Mouse (Mus musculus) spleen, postnatal 4 days (tissue): ENCODE results near the gene Ctsl.
A peak's percentile ranks its signal among the peaks of the same experiment; 100 is the strongest.

Source experiments
- DNase-seq, 2 experiments: peaks; one replicate each; pipeline ENCODE4 v3.0.0; 2022; ENCODE audit warnings: low spot score in 2 of 2

Gene Ctsl

DNA sequence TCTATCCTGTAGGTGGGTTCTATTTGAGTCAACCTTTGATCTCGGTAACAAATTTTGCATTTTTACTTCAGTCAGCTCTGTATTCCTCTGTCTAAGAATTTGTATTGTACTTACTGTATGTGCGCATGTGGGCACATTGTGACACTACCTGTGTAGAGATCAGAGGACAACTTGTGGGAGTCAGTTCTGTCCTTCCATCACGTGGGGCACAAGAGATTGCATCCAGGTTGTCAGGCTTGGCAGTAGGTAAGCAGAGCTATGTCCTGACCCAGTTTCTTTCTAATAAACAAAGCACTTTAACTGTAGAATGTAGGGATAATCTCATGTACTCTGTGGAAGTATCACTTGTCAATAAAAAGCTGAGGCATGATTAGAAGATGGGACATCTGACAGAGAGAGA lies 56.6 kb downstream of the Ctsl start:
- no peak for DNase-seq

DNA sequence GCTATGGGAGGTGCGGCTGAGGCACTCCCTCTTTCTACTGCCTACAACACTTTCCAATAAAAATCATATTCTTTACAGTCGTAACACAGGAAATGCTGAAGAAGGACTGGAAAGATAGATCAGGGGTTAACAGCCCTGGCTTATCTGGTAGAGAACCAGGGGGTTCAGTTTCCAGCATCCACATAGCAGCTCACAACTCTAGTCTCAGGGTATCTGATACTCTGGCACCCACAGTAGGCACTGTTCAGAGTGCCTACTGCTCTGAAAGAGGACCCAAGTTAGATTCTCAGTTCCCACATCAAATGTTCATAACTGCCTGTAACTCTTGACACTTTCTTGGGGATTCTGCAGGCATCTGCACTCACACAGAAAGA lies 57.8 kb downstream of the Ctsl start:
- DNase-seq, result no peak

DNA sequence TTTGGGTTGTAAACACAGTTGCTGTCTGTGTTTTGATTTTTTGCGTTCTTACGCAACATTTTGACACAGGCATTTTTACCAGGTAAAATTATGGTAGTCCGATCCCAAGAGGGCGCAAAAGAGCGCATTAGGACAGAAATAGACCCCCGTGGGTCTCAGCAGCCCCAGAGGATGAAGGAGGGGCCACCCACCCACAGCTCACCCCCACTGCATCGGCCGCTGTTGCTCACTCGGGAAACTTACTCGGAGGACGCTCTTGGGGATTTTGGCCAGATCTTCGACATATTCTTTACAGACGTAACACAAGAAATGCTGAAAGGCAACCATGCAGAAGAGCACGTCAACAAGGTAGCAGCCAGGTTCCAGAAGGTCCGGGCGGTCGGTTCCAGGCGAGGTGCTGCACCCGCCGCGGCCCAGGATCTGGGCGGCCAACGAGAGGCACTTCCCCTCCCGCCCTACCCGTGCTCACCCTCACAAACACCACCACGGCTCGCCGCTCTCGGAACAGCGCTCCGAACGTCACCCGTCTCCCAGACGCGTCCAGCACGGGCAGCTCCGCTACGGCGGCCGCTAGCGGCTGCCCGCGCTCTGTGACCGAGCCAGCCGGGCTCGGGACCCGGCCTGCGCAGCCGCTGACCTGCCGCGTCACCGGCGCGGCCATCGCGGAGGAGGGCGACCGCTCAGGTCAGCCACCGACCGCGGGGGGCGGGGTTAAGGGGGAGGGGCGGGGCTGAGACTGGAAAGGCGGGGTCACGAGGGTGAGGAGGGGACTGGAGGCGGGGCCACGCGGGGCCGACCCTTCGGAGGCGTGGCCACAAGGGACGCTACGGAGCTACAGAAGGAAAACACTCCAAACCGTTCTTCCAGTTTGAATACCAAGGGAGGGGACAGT lies 58.4 kb downstream of the Ctsl start, which contains the start of gene Aaed1:
Aaed1 (minus strand) TSS at position 687 of the 892 bp plus-strand sequence.
- peak; percentile 91 to 96 for DNase-seq

DNA sequence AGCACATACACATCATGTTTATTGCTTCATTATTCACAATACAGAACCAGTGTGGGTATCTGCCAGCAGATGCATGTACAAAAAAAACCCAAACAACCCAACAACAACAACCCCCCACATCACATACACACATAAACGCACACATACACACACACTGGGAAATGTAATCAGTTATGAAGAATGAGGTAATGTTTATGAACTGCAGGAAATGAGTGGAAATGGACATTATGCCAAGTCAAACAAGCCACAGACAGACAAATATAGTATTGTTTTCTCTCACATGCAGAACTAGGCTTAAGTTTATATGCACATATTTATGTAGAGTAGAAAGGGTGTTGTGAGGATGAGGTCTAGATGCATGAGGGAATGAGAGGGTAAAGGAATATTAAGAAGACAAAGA lies 59.4 kb downstream of the Ctsl start:
- DNase-seq, result no peak

DNA sequence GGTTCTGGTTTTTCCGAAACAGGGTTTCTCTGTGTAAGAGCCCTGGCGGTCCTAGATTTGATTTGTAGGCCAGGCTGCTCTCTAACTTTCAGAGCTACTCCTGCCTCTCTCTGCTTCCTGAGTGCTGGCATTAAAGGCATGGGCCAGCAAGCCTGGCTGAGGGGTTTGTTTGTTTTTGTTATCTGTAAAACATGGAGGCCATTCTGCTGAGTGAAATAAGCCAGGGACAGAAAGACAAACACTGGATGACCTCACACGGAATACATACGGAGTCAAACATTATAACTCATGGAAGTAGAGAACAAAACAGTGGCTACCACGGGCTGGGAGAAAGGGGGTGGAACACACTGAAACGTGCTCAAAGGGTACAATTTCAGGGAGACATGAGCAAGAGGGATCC lies 60.1 kb downstream of the Ctsl start:
- no peak for DNase-seq

DNA sequence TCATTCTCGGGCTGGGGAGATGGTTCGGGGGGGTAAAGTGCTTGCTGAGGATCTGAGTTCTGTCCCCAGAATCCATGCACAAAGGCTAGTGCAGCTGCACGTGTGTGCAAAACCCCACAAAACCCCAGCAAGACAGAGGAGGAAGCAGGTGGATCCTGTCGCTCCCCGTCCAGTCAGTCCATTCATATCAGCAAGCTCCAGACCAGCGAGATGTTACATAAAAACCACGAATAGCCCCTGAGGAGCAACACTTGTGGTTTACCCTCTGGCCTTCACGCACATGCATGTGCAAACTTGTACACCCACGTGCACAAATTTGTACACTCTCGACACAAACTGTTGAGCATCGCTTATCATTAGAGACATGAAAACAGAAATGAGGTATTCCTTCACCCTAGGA lies 60.8 kb downstream of the Ctsl start:
- DNase-seq, result no peak
